Mouse (Mus musculus) urinary bladder, postnatal 10 days (tissue): Measurements from ENCODE around the gene Zfp697.
"Not testable (repeated sequence)": the region's sequence is repeated elsewhere in the genome, so short reads cannot be mapped to it uniquely, and the experiment has no call there.

Experiments used
- DNase-seq: peaks from one replicate; pipeline ENCODE4 v3.0.0; 2022; ENCODE audit warnings: low spot score

Gene Zfp697

DNA sequence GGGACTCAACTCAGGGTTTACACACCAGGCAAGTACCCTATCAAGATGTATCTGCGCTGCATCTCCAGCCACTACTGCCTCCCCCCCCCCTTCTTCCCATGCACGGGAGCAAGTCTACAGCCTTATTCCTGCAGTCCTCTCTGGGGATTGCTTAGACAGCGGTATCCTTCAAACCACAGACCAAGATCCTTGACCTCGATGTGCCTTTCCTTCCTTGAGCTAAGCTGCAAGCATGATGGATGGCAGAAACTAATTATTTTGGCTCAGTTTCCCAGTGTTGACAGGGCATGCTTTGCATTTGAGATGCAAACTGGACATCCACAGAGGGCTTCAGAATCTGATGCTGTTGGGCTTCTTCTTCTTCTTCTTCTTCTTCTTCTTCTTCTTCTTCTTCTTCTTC, 40.7 kb downstream of the Zfp697 start:
- no peak for DNase-seq

DNA sequence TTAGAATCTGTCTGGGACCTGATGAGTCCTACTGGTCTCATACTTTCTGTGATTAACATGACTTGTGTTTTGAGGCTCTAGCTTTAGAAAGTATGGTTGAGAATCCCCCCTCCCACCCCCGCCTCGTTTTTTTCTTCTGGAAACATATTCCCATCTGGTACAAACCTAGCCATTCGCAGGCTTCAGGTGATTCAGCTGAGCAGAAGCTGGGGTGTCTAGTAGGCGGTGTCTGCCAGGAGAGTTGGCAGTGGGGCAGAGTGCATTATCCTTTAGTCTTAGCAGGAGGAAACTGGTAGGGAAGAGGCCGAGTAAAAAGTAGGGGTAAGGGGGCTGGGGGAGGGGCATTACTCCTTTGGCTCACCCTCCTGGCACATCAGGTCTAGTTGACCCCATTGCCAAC, 44.5 kb downstream of the Zfp697 start:
- DNase-seq: no peak

DNA sequence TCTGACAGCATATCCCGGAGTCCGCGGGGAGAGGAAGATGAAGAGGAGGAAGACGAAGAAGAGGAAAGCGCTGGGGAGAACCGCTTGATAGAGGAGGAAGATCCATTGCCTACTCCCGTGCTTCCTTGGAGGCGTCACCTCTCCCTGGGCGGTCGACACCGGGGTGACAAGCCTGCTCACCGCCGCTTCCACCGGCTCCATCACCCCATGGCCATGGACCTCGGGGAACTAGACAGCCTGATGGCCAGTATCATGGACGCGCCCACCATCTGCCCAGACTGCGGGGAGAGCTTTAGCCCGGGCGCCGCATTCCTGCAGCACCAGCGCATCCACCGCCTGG, 45.0 kb downstream of the Zfp697 start:
- no peak for DNase-seq

DNA sequence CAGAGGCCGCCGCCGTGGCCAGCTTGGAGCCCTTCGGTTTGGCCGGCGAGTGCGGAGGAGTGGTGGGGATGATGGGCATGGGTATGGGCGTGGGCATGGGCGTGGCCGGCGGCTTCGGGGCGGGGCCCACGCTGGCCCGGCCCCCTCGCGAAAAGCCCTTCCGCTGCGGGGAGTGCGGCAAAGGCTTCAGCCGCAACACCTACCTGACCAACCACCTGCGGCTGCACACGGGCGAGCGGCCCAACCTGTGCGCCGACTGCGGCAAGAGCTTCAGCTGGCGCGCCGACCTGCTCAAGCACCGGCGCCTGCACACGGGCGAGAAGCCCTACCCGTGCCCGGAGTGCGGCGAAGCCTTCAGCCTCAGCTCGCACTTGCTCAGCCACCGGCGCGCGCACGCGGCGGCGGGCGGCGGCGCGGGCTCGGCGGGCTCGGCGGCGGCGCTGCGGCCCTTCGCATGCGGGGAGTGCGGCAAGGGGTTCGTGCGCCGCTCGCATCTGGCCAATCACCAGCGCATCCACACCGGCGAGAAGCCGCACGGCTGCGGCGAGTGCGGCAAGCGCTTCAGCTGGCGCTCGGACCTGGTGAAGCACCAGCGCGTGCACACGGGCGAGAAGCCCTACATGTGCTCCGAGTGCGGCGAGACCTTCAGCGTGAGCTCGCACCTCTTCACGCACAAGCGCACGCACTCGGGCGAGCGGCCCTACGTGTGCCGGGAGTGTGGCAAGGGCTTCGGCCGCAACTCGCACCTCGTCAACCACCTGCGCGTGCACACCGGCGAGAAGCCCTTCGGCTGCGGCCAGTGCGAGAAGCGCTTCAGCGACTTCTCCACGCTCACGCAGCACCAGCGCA, 45.6 kb downstream of the Zfp697 start:
- DNase-seq: peak; percentile 14

DNA sequence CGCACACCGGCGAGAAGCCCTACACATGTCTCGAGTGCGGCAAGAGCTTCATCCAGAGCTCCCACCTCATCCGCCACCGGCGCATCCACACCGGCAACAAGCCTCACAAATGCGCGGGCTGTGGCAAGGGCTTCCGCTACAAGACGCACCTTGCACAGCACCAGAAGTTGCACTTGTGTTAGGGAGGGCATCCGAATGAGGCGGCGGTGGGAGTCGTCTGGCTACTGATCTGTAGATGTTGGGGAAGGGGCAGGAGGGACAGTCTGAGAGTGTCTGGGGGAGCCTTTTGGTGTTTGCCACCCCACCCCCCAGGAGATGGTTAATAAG, 46.2 kb downstream of the Zfp697 start:
- no peak for DNase-seq

DNA sequence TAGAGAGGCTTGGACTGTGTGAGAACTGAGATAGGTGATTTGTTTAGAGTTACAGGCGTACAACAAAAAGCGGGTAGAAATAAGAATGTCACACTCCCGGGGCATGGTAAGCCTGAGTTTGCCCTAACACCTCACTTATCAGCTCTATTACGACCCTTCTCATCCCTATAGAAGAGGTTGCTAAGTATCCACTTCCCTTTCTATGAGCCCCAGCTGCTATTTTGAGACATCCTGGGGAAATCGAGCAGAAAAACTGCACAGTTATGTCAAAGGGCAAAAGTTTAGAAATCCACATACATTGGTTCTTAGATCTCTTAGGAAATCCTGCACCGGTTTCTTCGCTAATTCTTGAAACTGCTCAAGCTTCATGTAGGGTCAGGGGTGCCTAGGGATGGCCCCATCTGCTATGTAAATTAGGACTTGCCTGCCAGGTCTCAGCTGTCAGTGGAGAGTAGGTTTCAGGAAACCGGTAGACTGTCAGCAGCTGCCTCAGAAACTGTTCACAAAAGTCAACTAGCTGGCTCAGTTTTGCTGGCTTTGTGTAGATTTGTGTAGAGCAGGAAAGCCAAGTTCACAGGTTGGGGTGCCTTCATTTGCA, 46.8 kb downstream of the Zfp697 start:
- DNase-seq: no peak

DNA sequence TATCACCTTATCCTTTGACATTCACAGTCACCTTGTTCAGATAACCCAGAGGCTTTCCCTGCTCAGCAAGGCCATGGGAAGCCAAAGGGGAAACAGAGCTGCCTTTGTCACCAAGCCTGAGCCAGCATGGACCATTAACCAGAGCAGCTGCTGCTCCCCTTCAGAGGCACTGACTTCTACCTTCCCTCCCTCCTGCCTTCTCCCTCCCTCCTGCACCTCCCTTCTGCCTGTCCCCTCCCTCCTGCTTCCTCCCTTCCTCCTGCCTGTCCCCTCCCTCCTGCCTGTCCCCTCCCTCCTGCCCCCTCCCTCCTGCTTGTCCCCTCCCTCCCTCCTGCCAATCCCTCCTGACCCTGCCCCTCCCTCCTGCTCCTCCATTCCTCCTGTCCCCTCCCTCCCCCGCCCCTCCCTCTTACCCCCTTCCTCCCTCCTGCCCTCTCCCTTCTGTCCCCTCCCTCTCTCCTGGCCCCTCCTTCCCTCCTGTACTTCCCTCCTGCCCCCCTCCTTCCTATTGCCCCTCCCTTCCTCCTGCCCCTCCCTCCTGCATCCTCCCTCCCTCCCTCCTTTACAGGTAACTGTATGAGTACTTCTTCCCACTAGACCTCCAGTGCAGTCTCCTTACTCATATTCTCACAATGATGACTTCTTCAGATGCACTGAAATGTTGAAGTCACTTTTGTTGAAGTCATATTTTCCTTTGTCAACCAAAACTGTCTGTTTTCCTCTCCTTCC, 52.0 kb downstream of the Zfp697 start:
- DNase-seq: no peak

DNA sequence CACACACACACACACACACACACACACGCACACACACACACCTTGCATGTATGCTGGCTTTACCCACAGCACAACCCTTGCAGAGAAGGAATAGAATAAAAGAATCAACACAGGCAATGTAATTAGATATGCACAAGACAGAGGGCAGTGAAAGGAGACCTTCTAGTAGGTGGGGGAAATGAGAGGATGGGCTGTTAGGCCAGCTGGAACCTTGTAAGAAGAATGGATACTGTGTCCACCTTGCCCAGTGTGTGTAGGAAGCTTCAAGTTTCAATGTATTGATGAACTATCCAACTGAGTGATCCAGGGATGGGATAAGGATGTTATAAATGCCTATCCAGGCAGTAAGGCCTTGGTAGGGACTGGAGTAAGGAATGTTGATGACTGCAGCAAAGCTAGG, 52.8 kb downstream of the Zfp697 start:
- no peak for DNase-seq

DNA sequence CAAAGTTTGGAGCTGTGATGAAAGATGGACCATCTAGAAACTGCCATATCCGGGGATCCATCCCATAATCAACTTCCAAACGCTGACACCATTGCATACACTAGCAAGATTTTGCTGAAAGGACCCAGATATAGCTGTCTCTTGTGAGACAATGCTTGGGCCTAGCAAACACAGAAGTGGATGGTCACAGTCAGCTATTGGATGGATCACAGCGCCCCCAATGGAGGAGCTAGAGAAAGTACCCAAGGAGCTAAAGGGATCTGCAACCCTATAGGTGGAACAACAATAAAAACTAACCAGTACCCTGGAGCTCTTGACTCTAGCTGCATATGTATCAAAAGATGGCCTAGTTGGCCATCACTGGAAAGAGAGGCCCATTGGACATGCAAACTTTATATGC, 60.0 kb downstream of the Zfp697 start:
- not testable (repeated sequence) for DNase-seq

DNA sequence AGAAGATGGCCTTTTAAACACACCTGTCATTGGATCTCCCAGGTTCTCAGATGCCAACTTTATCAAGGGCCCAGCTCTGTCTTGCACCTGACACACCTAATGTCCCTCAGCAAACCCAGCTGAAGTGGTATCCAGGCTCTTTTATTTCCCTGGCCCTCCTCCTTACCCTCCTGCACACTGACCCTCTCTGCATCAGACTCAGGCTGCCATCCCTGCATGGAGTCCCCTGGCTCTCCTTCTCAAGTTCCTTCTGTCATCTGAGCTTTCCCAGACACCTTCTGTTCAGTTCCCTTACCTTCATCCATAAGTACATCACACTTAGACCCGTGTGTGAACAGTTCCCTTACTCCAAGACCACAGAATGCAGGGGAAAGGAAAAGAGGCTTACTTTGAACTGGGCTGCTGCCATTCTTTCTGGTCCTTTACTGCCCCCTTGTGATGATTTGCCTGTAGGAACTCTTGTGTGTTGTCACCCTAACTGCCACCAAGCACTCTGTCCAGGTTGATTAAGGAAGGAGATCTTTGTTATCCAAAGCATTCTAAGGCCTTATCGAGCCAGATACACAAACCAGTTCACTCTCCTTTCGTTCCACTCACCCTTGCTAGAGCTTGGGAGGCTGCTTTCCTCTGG, 61.0 kb downstream of the Zfp697 start:
- not testable (repeated sequence) for DNase-seq

DNA sequence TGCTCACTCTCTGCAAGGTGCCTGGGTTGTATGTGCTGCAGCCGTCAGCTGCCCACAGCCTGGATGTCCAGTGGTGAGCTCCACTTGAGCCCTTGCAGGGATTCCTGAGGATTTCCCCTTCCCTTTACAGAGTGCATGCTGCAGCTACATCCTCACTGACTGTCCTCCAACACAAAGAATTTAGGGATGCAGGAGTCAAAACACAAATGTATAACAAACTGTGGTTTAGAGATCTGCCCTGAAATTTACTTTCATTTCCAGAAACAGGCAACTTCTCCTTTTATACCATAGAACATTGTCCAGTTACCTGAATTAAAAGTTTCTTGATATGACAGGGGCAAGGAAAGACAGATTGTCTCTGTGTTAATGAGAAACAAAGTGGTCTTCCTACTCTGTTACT, 61.7 kb downstream of the Zfp697 start:
- DNase-seq: not testable (repeated sequence)

DNA sequence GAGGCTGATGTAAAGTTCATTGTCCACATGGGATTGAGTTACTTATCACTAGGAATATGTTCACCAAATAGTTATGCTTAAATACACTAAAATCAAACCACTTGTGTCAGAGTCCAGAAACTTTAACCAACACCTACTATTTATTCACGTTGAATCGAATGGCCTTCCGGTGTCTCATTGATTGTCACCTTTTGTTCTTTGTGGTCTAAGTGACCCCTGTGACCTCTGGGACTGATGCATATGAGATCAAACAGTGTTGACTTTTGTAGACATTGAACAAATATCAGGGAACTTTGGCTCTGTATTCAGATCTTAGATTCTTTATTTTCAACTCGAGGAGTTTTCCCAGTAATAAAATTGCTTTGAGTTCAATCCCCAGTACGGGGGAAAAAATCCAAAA, 71.5 kb downstream of the Zfp697 start:
- not testable (repeated sequence) for DNase-seq

DNA sequence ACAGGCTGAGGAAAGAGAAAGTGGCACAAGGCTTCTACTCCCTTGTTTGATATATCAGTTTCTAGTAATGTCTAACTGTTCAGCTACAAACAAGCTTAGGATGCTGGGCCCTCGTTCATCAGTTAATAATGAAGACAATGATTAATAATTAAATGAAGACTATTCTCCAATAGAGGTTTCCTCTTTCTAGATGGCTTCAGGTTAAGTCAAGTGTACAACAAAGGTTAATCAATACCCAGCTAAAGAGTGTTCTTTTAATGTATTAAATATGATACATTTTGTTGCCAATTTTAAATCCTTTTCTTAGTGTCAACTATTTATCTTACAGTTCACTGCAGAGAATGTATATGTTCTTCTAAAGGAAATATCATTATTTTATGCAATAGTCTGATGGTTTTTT, 74.8 kb downstream of the Zfp697 start, which contains the start of gene Gm4450:
TSS of gene Gm4450 (minus strand) at position 101 of the 400 bp plus-strand sequence.
- DNase-seq: not testable (repeated sequence)

DNA sequence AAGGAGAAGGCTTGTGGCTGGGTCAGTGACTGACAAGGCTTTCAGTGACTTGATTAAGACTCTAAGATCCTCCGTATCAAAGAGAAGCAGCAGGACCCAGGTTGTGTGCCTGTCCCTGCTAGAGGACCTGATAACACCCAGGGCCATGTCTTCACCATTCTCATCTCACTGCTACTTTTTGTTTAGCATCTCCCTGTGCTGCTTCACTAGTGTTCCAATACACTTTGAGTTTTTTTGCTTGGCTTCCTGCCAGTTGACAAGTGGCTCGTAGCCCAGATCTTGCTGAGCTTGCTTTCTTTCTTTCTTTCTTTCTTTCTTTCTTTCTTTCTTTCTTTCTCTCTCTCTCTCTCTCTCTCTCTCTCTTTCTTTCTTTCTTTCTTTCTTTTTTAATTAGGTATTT, 87.1 kb downstream of the Zfp697 start:
- DNase-seq: not testable (repeated sequence)

DNA sequence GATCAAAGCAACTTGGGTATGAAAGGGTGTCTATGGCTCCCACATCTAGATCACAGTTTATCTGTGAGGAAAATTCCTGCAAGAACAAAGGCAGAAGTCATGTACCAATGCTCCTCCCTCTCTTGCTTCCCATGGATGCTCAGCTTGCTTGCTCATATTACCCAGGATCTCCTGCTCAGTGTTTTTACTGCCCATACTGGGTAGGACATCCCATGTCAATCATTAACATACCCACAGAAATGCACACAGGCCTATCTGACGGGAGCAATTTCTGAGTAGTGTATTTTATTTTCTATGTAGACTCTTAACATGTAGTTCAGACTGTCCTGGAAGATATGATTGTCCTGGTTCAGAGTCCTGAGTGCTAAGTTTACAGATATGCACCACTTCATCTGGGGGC, 88.8 kb downstream of the Zfp697 start:
- not testable (repeated sequence) for DNase-seq

DNA sequence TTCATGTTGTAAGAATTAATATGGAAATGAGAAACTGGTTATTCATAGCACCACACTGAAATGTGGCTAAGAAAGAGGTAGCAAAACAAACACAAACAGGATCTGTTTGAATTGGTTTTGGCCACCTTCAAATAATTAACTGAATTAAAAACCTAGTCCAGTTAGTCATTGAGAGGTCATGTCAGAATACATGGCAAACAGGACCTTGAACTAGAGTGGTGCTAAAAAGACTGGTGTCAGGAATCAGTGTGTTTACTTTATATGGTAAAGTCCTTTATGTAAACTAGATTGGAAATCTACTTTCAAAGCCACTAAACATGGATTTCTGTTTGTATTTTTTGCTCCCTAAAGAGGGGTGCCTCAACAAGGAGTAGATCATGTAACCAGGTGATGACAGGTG, 89.2 kb downstream of the Zfp697 start:
- DNase-seq: not testable (repeated sequence)

DNA sequence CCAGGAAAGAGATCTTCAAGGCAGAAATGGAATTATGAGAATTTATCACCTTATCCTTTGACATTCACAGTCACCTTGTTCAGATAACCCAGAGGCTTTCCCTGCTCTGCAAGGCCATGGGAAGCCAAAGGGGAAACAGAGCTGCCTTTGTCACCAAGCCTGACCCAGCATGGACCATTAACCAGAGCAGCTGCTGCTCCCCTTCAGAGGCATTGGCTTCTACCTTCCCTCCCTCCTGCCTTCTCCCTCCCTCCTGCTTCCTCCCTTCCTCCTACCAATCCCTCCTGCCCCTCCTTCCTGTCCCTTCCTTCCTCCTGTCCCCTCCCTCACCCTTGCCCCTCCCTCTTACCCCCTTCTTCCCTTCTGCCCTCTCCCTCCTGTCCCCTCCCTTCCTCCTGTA, 111.9 kb downstream of the Zfp697 start:
- not testable (repeated sequence) for DNase-seq

DNA sequence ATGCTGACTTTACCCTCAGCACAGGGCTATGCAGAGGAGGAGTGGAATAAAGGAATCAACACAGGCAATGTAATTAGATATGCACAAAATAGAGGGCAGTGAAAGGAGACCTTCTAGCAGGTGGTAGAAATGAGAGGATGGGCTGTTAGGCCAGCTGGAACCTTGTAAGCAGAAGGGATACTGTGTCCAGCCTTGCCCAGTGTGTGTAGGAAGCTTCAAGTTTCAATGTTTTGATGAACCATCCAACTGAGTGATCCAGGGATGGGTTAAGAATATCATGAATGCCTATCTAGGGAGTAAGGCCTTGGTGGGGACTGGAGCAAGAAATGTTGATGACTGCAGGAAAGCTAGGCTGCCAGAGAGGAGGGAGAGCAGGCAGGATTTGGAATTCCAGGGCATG, 112.8 kb downstream of the Zfp697 start:
- not testable (repeated sequence) for DNase-seq

DNA sequence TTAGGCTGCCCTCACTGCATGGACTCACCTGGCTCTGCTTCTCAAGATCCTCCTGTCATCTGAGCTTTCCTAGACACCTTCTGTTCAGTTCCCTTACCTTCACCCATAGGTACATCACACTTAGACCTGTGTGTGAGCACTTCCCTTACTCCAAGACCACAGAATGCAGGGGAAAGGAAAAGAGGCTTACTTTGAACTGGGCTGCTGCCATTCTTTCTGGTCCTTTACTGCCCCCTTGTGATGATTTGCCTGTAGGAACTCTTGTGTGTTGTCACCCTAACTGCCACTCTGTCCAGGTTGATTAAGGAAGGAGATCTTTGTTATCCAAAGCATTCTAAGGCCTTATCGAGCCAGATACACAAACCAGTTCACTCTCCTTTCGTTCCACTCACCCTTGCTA, 114.5 kb downstream of the Zfp697 start:
- not testable (repeated sequence) for DNase-seq

DNA sequence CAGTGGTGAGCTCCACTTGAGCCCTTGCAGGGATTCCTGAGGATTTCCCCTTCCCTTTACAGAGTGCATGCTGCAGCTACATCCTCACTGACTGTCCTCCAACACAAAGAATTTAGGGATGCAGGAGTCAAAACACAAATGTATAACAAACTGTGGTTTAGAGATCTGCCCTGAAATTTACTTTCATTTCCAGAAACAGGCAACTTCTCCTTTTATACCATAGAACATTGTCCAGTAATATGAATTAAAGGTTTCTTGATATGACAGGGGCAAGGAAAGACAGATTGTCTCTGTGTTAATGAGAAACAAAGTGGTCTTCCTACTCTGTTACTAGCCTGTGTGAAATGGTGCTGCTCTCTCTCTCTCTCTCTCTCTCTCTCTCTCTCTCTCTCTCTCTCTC, 115.1 kb downstream of the Zfp697 start:
- DNase-seq: not testable (repeated sequence)

DNA sequence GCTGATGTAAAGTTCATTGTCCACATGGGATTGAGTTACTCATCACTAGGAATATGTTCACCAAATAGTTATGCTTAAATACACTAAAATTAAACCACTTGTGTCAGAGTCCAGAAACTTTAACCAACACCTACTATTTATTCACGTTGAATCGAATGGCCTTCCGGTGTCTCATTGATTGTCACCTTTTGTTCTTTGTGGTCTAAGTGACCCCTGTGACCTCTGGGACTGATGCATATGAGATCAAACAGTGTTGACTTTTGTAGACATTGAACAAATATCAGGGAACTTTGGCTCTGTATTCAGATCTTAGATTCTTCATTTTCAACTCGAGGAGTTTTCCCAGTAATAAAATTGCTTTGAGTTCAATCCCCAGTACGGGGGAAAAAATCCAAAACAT, 125.0 kb downstream of the Zfp697 start:
- DNase-seq: not testable (repeated sequence)

DNA sequence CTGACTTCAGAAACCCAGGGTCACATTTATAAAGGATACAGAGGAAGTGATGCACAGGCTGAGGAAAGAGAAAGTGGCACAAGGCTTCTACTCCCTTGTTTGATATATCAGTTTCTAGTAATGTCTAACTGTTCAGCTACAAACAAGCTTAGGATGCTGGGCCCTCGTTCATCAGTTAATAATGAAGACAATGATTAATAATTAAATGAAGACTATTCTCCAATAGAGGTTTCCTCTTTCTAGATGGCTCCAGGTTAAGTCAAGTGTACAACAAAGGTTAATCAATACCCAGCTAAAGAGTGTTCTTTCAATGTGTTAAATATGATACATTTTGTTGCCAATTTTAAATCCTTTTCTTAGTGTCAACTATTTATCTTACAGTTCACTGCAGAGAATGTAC, 128.2 kb downstream of the Zfp697 start, which contains the start of gene Hsd3b4:
TSS of gene Hsd3b4 (minus strand) at position 101 of the 400 bp plus-strand sequence.
- DNase-seq: not testable (repeated sequence)
